Mouse (Mus musculus) liver, embryonic 16.5 days (tissue): ENCODE results near the gene Gpn2. TPM values are rescaled to one million over a fixed set of nuclear protein-coding genes. Genes with fewer than 3 reads are reported as not detected.

Experiments used
- ATAC-seq: fragments of 200-750 bp; cut with Nextera tagmentation; 2 replicates; pipeline ENCODE4 v1.8.0; 2017; ENCODE audit warnings: low read depth, mild to moderate bottlenecking, moderate number of reproducible peaks, moderate library complexity
- H3K27ac ChIP-seq: fragments of 300-500 bp; sonication (generic); 2 replicates; pipeline ENCODE4 v1.5.1; 2014; ENCODE audit warnings: mild to moderate bottlenecking, low read length
- H3K27me3 ChIP-seq: fragments of 300-500 bp; sonication (generic); 2 replicates; pipeline ENCODE4 v1.6.1; 2014; ENCODE audit warnings: low read depth, low read length, mixed read lengths; ENCODE audit not compliant: control insufficient read depth, insufficient read depth
- H3K36me3 ChIP-seq: fragments of 300-500 bp; sonication (generic); 2 replicates; pipeline ENCODE4 v1.6.1; 2014; ENCODE audit warnings: mild to moderate bottlenecking; ENCODE audit not compliant: control insufficient read depth, insufficient read depth
- H3K4me1 ChIP-seq: fragments of 300-500 bp; sonication (generic); 2 replicates; pipeline ENCODE4 v1.6.1; 2014; ENCODE audit warnings: low read depth, low read length, mixed read lengths; ENCODE audit not compliant: control insufficient read depth
- H3K4me2 ChIP-seq: fragments of 300-500 bp; sonication (generic); 2 replicates; pipeline ENCODE4 v1.6.1; 2014; ENCODE audit warnings: low read depth, low read length, mixed read lengths
- H3K4me3 ChIP-seq: fragments of 300-500 bp; sonication (generic); 2 replicates; pipeline ENCODE4 v1.5.1; 2014; ENCODE audit warnings: low read depth, mild to moderate bottlenecking, low read length
- H3K9ac ChIP-seq: fragments of 300-500 bp; sonication (generic); 2 replicates; pipeline ENCODE4 v1.6.1; 2014; ENCODE audit warnings: low read depth, low read length
- H3K9me3 ChIP-seq: fragments of 300-500 bp; sonication (generic); replicated peaks from 2 replicates; pipeline ENCODE4 v1.6.1; 2016; ENCODE audit warnings: low read length; ENCODE audit not compliant: control insufficient read depth
- WGBS: fragments of 180-500 bp; shearing (Covaris S2); extraction: QIAGEN DNeasy Blood & Tissue Kit; methylation state at CpG from one replicate; pipeline ENCODE4 v1.1.7; 2014; ENCODE audit not compliant: insufficient replicate concordance; 5-methylcytosine and 5-hydroxymethylcytosine counted together
- polyA plus RNA-seq: library from polyadenylated mRNA; unstranded; fragments of >200 nt; fragmentation: Nextera tagmentation; extraction: Ambion mirVana; gene quantifications from 2 replicates; pipeline ENCODE4 v1.2.1, GENCODE M21; 2015

Gpn2 gene
- polyA plus RNA-seq, 1 experiment from 2014 or later = 6.5 TPM

GRCm38 (mm10) chr4:133574843-133575202, 9.3 kb upstream of the Gpn2 start:
- Histone ChIP-seq H3K4me2 (peak overlapping the region; percentile 76), H3K36me3 (peaks cover 8% of the 10 kb centered on the region; the same call in 1 of the 2 replicates), H3K9me3 (no peaks in the 10 kb centered on the region), H3K4me1 (peaks cover 16% of the 10 kb centered on the region), H3K27ac (peak overlapping the region; percentile 91), H3K27me3 (no peaks in the 10 kb centered on the region), H3K4me3 (peak overlapping the region; percentile 94), H3K9ac (peak overlapping the region; percentile 87)
- peak; percentile 41; the same call in 1 of the 2 replicates for ATAC-seq
- WGBS = under 1% methylated on average over 41 of the region's 41 CpGs

- peaks cover 14% of the 10 kb centered on the region; the same call in 1 of the 2 replicates for H3K36me3 ChIP-seq
- H3K4me3 ChIP-seq = no peak overlapping the region
- no peaks in the 10 kb centered on the region for H3K9me3 ChIP-seq
- H3K27ac ChIP-seq = no peak overlapping the region
- no peaks in the 10 kb centered on the region for H3K27me3 ChIP-seq
- H3K4me2 ChIP-seq = no peak overlapping the region
- 77% methylated on average over 12 of the region's 12 CpGs for WGBS
- no peak for ATAC-seq
- no peak overlapping the region for H3K9ac ChIP-seq
- H3K4me1 ChIP-seq = peaks cover 16% of the 10 kb centered on the region
Measured at GRCm38 (mm10) chr4:133577983-133578382, 6.2 kb upstream of the Gpn2 start.

DNA sequence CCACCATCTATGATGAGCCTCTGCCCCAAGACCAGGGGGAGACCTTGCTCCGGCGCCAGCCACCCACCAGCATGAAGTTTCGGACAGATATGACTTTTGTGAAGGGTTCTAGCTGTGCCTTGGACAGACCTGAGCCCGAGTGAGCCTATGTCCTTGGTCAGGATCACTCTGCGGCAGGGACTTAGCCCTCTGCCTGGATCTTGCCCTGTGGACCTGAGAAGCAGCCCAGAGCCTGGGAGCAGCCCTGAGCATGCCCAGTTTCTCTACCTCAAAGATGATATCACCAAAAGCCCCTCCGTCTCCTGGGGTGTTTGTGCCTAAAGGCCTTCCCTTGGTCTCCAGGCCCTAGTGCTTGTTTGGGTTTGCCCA, 488 bp upstream of the Gpn2 start:
- 51% methylated on average over 6 of the region's 6 CpGs for WGBS
- Histone ChIP-seq H3K4me1 (peaks cover 13% of the 10 kb centered on the region), H3K9me3 (no peaks in the 10 kb centered on the region), H3K36me3 (peaks cover 16% of the 10 kb centered on the region; the same call in 1 of the 2 replicates), H3K4me2 (peak overlapping the region; percentile 87), H3K4me3 (peak overlapping the region; percentile 85), H3K27me3 (no peaks in the 10 kb centered on the region), H3K9ac (peak overlapping the region; percentile 83), H3K27ac (peak overlapping the region; percentile 72)
- peak; percentile 24 for ATAC-seq

- Histone ChIP-seq H3K27me3 (no peaks in the 10 kb centered on the region), H3K36me3 (0 out of 2 replicates have a peak, but pooled peaks cover 6% of the 10 kb centered on the region), H3K9ac (no peak overlapping the region), H3K9me3 (no peaks in the 10 kb centered on the region), H3K4me2 (no peak overlapping the region), H3K27ac (no peak overlapping the region), H3K4me1 (peaks cover 4% of the 10 kb centered on the region), H3K4me3 (no peak overlapping the region)
- ATAC-seq = no peak
- 24% methylated on average over 7 of the region's 7 CpGs for WGBS
Measured at GRCm38 (mm10) chr4:133592570-133592969, 8.4 kb downstream of the Gpn2 start.

DNA sequence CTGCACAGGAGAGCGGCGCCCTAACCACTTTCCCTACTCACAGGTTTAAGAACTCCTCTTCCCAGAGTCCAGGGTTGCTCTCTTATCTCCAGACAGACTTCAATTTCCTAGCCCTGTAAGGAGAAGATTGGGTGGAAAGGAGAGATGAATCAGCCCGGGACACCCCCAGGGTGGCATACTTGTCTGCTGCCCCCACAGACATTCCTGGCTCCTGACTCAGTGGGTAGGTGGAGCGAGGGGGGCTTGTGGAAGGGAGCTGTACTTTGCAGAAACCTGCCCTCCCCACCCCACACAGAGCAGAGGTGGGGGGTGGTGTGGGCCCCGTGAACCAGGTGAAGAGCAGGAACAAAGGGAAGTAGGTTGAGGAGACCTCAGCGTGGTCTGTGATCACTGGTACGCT, 11.4 kb downstream of the Gpn2 start:
- 56% methylated on average over 7 of the region's 7 CpGs for WGBS
- no peak overlapping the region for H3K9ac ChIP-seq
- no peak overlapping the region for H3K27ac ChIP-seq
- no peak for ATAC-seq
- no peak overlapping the region for H3K4me2 ChIP-seq
- H3K4me3 ChIP-seq = no peak overlapping the region
- H3K27me3 ChIP-seq = peaks cover 25% of the 10 kb centered on the region
- H3K4me1 ChIP-seq = peaks cover 23% of the 10 kb centered on the region
- H3K36me3 ChIP-seq = 0 out of 2 replicates have a peak, but pooled peaks cover 3% of the 10 kb centered on the region
- no peaks in the 10 kb centered on the region for H3K9me3 ChIP-seq

GRCm38 (mm10) chr4:133596084-133596483, 11.9 kb downstream of the Gpn2 start:
- Histone ChIP-seq H3K9me3 (no peaks in the 10 kb centered on the region), H3K9ac (no peak overlapping the region), H3K27ac (no peak overlapping the region), H3K36me3 (no peaks in the 10 kb centered on the region), H3K4me3 (no peak overlapping the region), H3K4me1 (peaks cover 23% of the 10 kb centered on the region), H3K27me3 (peaks cover 28% of the 10 kb centered on the region), H3K4me2 (no peak overlapping the region)
- no peak for ATAC-seq
- 50% methylated on average over 6 of the region's 6 CpGs for WGBS

- no peak overlapping the region for H3K27ac ChIP-seq
Measured at GRCm38 (mm10) chr4:133598616-133599015, 14.5 kb downstream of the Gpn2 start.

DNA sequence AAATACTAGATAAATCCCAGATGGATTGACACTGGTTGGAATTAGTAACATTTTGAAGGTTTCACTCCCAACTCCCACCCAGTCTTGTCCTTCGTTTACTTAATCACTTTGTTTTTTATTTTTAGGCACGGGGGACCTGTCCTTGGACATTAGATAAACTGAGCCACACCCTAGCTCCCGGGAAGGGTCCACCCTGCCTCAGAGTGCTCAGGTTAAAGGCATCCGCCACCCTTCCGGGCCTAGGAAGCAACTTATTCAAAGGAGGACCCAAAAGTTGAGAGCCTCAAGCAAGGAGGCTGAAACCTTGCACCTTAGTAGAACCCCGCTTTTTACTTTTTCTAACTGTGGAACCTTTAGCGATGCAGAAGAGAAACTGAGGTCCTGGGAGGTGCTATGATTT, 15.0 kb downstream of the Gpn2 start:
- Histone ChIP-seq H3K36me3 (no peaks in the 10 kb centered on the region), H3K4me1 (peaks cover 27% of the 10 kb centered on the region), H3K4me3 (peak overlapping the region; percentile 69), H3K27me3 (peaks cover 42% of the 10 kb centered on the region), H3K4me2 (peak overlapping the region; percentile 93), H3K27ac (no peak overlapping the region), H3K9me3 (no peaks in the 10 kb centered on the region), H3K9ac (peak overlapping the region; percentile 63)
- ATAC-seq = no peak
- 10% methylated on average over 7 of the region's 7 CpGs for WGBS

More at GRCm38 (mm10) chr4:133598616-133599015, 14.5 kb downstream of the Gpn2 start:
- H3K4me1 ChIP-seq = peaks cover 27% of the 10 kb centered on the region
- peaks cover 42% of the 10 kb centered on the region for H3K27me3 ChIP-seq
- no peak for ATAC-seq
- H3K4me3 ChIP-seq = peak overlapping the region; percentile 69; the same call in 1 of the 2 replicates
- peak overlapping the region; percentile 93 for H3K4me2 ChIP-seq
- 29% methylated on average over 4 of the region's 4 CpGs for WGBS
- H3K36me3 ChIP-seq = no peaks in the 10 kb centered on the region
- H3K9me3 ChIP-seq = no peaks in the 10 kb centered on the region
- no peak overlapping the region for H3K9ac ChIP-seq

- Histone ChIP-seq H3K4me3 (peak overlapping the region; percentile 69), H3K27ac (no peak overlapping the region), H3K4me2 (peak overlapping the region; percentile 93), H3K27me3 (peaks cover 42% of the 10 kb centered on the region), H3K4me1 (peaks cover 27% of the 10 kb centered on the region), H3K9ac (peak overlapping the region; percentile 63), H3K36me3 (no peaks in the 10 kb centered on the region), H3K9me3 (no peaks in the 10 kb centered on the region)
- ATAC-seq = peak; percentile 98
- WGBS = under 1% methylated on average over 49 of the region's 50 CpGs
Measured at GRCm38 (mm10) chr4:133599571-133600073, 15.5 kb downstream of the Gpn2 start.
